Mouse (Mus musculus) kidney, postnatal 0 days (tissue): ENCODE results near the gene Shroom1. TPM values are rescaled to one million over a fixed set of nuclear protein-coding genes. Genes with fewer than 3 reads are reported as not detected.
A peak's percentile ranks its signal among the peaks of the same experiment; 100 is the strongest.

Source experiments
- ATAC-seq: fragments of 200-750 bp; cut with Nextera tagmentation; replicated peaks from 2 replicates; pipeline ENCODE4 v1.8.0; 2017; ENCODE audit warnings: low read depth, moderate number of reproducible peaks, moderate TSS enrichment, moderate library complexity; ENCODE audit not compliant: low FRiP score
- DNase-seq: peaks from one replicate; pipeline ENCODE4 v3.0.0-alpha.2; 2016; ENCODE audit warnings: low spot score
- H3K27ac ChIP-seq: fragments of 300-500 bp; sonication (generic); 2 replicates; pipeline ENCODE4 v1.5.1; 2014; ENCODE audit warnings: mild to moderate bottlenecking
- H3K27me3 ChIP-seq: fragments of 300-500 bp; sonication (generic); 2 replicates; pipeline ENCODE4 v1.6.1; 2014; ENCODE audit warnings: low read length, mixed read lengths; ENCODE audit not compliant: insufficient read depth
- H3K36me3 ChIP-seq: fragments of 300-500 bp; sonication (generic); 2 replicates; pipeline ENCODE4 v1.6.1; 2014; ENCODE audit warnings: low read length, mixed read lengths; ENCODE audit not compliant: insufficient read depth
- H3K4me1 ChIP-seq: fragments of 300-500 bp; sonication (generic); replicated peaks from 2 replicates; pipeline ENCODE4 v1.6.1; 2014; ENCODE audit warnings: antibody characterized with exemption, low read length, mixed read lengths; ENCODE audit not compliant: insufficient read depth
- H3K4me2 ChIP-seq: fragments of 300-500 bp; sonication (generic); 2 replicates; pipeline ENCODE4 v1.6.1; 2014; ENCODE audit warnings: mild to moderate bottlenecking, low read length, moderate library complexity, mixed read lengths
- H3K4me3 ChIP-seq: fragments of 300-500 bp; sonication (generic); replicated peaks from 2 replicates; pipeline ENCODE4 v1.5.1; 2014; ENCODE audit warnings: low read depth, low read length
- H3K9ac ChIP-seq: fragments of 300-500 bp; sonication (generic); 2 replicates; pipeline ENCODE4 v1.6.1; 2014; ENCODE audit warnings: low read depth, low read length
- H3K9me3 ChIP-seq: fragments of 300-500 bp; sonication (generic); replicated peaks from 2 replicates; pipeline ENCODE4 v1.6.1; 2016; ENCODE audit warnings: low read length, inconsistent platforms, mixed read lengths
- CTCF ChIP-seq: IDR thresholded peaks from 2 replicates; pipeline ENCODE4 v1.5.1; 2016; ENCODE audit warnings: antibody characterized with exemption, low read depth, mild to moderate bottlenecking, moderate library complexity
- WGBS: fragments of 180-500 bp; shearing (Covaris S2); extraction: QIAGEN DNeasy Blood & Tissue Kit; methylation state at CpG from one replicate; pipeline ENCODE4 v1.1.7; 2014; 5-methylcytosine and 5-hydroxymethylcytosine counted together
- polyA plus RNA-seq: library from polyadenylated mRNA; unstranded; fragments of >200 nt; fragmentation: Nextera tagmentation; extraction: Ambion mirVana; gene quantifications from 2 replicates; pipeline ENCODE4 v1.2.1, GENCODE M21; 2015

The Shroom1 gene
- polyA plus RNA-seq, 1 experiment from 2014 or later: 1.1 TPM

DNA sequence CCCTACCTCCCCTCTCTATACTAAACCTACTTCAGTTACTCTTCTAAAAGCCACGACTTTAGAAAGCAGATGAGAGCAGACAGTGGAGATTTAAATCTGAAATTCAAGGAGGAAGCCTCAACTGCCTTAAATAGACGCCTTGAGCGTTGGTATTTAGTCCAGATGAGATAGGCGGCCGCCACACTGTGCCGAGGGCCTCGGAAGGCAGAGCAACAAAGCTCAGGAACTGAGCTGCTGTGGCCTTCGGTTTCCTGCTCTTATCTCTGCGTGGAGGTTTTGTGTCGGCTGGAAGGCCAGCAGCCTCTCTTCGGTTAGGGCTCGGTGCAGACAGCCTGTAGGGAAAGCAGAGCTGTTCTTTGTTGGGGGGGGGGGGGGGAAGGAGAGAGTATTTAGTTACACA, 15.1 kb upstream of the Shroom1 start:
- Histone ChIP-seq H3K36me3 (no peaks in the 10 kb centered on the region), H3K4me2 (no peak overlapping the region), H3K9ac (no peak overlapping the region), H3K27ac (no peak overlapping the region), H3K4me3 (no peak overlapping the region), H3K27me3 (no peaks in the 10 kb centered on the region), H3K9me3 (no peaks in the 10 kb centered on the region), H3K4me1 (no peaks in the 10 kb centered on the region)
- TF ChIP-seq CTCF: no peak
- ATAC-seq (no peak), DNase-seq (peak; percentile 37)
- 22% methylated on average over 12 of the region's 12 CpGs for WGBS

GRCm38 (mm10) chr11:53443861-53444260, 13.1 kb upstream of the Shroom1 start:
- H3K27me3 ChIP-seq: no peaks in the 10 kb centered on the region
- no peak for DNase-seq
- no peak overlapping the region for H3K4me3 ChIP-seq
- TF ChIP-seq CTCF: peak; percentile 78
- H3K4me1 ChIP-seq: no peaks in the 10 kb centered on the region
- no peak overlapping the region for H3K9ac ChIP-seq
- 35% methylated on average over 6 of the region's 6 CpGs for WGBS
- H3K4me2 ChIP-seq: no peak overlapping the region
- no peak overlapping the region for H3K27ac ChIP-seq
- no peaks in the 10 kb centered on the region for H3K9me3 ChIP-seq
- no peak for ATAC-seq
- H3K36me3 ChIP-seq: no peaks in the 10 kb centered on the region

GRCm38 (mm10) chr11:53445562-53445961, 11.4 kb upstream of the Shroom1 start:
- WGBS: 63% methylated on average over 13 of the region's 13 CpGs
- H3K27me3 ChIP-seq: no peaks in the 10 kb centered on the region

GRCm38 (mm10) chr11:53446183-53446582, 10.8 kb upstream of the Shroom1 start:
- Histone ChIP-seq H3K27ac (no peak overlapping the region), H3K27me3 (no peaks in the 10 kb centered on the region), H3K4me1 (no peaks in the 10 kb centered on the region), H3K36me3 (no peaks in the 10 kb centered on the region), H3K9me3 (no peaks in the 10 kb centered on the region), H3K9ac (no peak overlapping the region), H3K4me3 (no peak overlapping the region), H3K4me2 (no peak overlapping the region)
- TF ChIP-seq CTCF: no peak
- ATAC-seq (no peak), DNase-seq (no peak)
- 91% methylated on average over 13 of the region's 13 CpGs for WGBS

More at GRCm38 (mm10) chr11:53445562-53445961, 11.4 kb upstream of the Shroom1 start:
- H3K9me3 ChIP-seq: no peaks in the 10 kb centered on the region
- no peak for ATAC-seq
- H3K9ac ChIP-seq: no peak overlapping the region
- TF ChIP-seq CTCF: no peak
- H3K27ac ChIP-seq: no peak overlapping the region
- H3K4me1 ChIP-seq: no peaks in the 10 kb centered on the region
- H3K36me3 ChIP-seq: no peaks in the 10 kb centered on the region
- DNase-seq: no peak
- H3K4me3 ChIP-seq: no peak overlapping the region
- no peak overlapping the region for H3K4me2 ChIP-seq

DNA sequence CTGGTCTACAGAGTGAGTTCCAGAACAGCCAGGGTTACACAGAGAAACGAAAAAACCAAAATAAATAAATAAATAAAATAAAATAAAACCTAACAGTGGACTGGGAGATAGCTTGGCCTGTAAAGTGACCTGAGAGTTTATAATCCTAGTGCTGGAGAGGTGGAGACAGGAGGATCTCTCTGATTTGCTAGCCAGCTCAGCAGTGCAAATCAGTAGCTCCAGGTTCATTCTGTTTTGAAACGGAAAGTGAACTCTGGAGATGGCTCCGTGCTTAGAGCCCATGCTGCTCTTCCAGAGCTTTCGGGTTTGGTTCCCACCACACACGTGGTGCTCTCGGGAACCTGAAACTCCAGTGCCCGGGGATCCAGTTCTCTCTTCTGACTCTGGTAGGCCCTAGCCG, 9.0 kb upstream of the Shroom1 start:
- H3K4me2 ChIP-seq: no peak overlapping the region
- no peak overlapping the region for H3K27ac ChIP-seq
- H3K4me1 ChIP-seq: no peaks in the 10 kb centered on the region
- ATAC-seq: no peak
- H3K27me3 ChIP-seq: no peaks in the 10 kb centered on the region
- H3K4me3 ChIP-seq: no peak overlapping the region
- TF ChIP-seq CTCF: no peak
- no peak for DNase-seq
- H3K36me3 ChIP-seq: no peaks in the 10 kb centered on the region
- no peaks in the 10 kb centered on the region for H3K9me3 ChIP-seq
- WGBS: 89% methylated on average over 8 of the region's 8 CpGs
- H3K9ac ChIP-seq: no peak overlapping the region

DNA sequence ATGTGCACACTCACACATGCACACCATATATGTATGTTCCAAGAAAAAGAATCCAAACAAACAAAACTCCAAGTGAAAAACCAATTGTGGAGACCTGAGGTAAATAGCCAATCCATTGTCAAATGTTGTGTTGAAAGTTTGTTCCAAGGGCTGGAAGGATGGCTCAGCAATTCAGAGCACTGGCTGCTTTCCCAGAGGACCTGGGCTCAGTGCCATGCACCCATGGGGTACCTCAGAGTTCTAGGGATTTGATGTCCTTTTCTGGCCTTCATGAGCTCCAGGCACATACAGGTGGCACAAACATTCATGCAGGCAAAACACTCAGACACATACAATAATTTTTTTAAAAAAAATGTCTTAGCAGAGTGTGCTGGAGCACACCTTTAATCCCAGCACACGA, 8.5 kb upstream of the Shroom1 start:
- ATAC-seq (no peak), DNase-seq (no peak)

DNA sequence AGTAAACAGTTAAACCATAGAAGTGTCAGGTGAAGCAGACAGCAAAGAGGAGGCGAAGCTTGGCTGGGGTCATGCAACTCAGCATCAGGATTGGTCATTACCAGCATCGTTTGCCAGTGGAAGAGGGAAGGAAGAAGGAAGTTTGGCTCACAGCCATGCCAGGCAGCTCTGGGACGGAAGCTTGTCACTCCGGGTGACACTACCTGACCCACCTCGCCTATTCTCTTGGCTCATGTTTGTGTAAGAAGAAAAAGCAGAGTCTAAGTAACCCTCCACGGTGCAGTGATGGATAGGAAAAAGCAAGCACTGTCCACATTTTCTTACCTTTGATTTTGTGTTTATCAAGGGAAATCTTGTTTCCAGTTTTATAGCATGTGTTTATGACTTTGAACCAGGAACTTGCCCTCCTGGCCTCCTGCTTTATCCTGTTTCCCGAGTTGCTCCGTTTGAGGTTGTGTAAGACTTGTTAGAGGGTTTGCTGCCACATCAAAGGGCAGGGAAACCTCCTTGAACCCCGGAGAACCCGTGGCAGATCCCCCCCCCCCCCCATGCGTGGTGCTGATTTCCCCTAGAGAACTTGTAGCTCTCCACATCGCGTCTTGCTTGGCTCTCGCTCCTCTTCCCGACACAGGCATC, 6.8 kb upstream of the Shroom1 start:
- DNase-seq: no peak
- no peaks in the 10 kb centered on the region for H3K36me3 ChIP-seq
- H3K4me1 ChIP-seq: no peaks in the 10 kb centered on the region
- no peaks in the 10 kb centered on the region for H3K9me3 ChIP-seq
- no peak overlapping the region for H3K9ac ChIP-seq
- no peak for TF ChIP-seq CTCF
- ATAC-seq: no peak
- no peak overlapping the region for H3K4me3 ChIP-seq
- no peak overlapping the region for H3K4me2 ChIP-seq
- H3K27me3 ChIP-seq: no peaks in the 10 kb centered on the region
- H3K27ac ChIP-seq: no peak overlapping the region
- 21% methylated on average over 15 of the region's 15 CpGs for WGBS

More for the DNA sequence above, 8.5 kb upstream of the Shroom1 start:
- Histone ChIP-seq H3K9me3 (no peaks in the 10 kb centered on the region), H3K4me3 (no peak overlapping the region), H3K4me1 (no peaks in the 10 kb centered on the region), H3K27me3 (no peaks in the 10 kb centered on the region), H3K9ac (no peak overlapping the region), H3K27ac (no peak overlapping the region), H3K36me3 (no peaks in the 10 kb centered on the region), H3K4me2 (no peak overlapping the region)
- TF ChIP-seq CTCF: no peak
- WGBS: 76% methylated on average over 1 of the region's 1 CpGs
